Mouse (Mus musculus): ENCODE results near the gene Ankar. TPM values are rescaled to one million over a fixed set of nuclear protein-coding genes. Genes with fewer than 3 reads are reported as not detected.
A peak's percentile ranks its signal among the peaks of the same experiment; 100 is the strongest.

Ankar gene
- polyA plus RNA-seq, 1 experiment from 2014 or later: not detected

DNA sequence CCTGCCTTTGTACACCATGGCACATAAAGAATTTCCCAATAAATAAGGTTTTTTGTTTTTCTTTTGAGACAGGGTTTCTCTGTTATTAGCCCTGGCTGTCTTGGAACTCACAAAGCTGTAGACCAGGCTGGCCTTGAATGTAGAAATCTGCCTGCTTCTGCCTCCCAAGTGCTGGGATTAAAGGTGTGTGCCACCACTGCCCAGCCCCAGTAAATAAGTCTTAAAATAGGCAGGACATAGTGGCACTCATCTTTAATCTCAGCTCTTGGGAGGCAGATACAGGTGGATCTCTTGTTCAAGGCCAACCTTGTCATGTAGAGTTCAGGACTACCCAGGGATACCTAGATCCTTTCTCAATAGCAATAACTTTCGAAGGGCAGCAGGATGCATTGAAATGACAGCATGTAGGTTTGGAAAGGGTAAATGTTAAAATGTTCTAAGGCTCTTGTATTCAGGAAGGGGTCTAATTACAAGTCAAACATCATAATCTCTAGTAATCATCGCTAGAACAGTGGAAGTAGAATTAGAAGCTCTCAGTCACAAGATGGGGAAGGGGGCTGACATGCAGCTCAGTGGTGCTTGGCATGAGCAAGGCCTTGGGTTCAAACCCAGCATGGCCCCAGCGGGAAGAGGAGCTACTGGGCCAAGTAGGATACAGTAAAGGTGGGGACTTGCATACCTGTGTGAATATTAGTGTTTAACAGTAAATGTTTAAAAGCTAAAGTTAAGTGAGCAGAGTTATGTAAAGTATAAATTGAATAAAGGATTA lies 15.4 kb upstream of the Ankar start:
- ATAC-seq (ENCODE audit: low read depth): no peak
- H3K27me3 ChIP-seq (ENCODE audit: control insufficient read depth, insufficient read depth, low read depth, low read length): no peaks in the 10 kb centered on the region
- no peak overlapping the region for H3K27ac ChIP-seq (ENCODE audit: low read length)
- peaks cover 13% of the 10 kb centered on the region; the same call in 1 of the 2 replicates for H3K36me3 ChIP-seq (ENCODE audit: control insufficient read depth, insufficient read depth, low read length)
- no peak overlapping the region for H3K4me2 ChIP-seq (ENCODE audit: low read depth, low read length)
- no peaks in the 10 kb centered on the region for H3K9me3 ChIP-seq (ENCODE audit: control insufficient read depth, low read length)
- no peak overlapping the region for H3K9ac ChIP-seq (ENCODE audit: low read length)
- WGBS: 56% methylated on average over 3 of the region's 3 CpGs
- H3K4me3 ChIP-seq (ENCODE audit: low read length): no peak overlapping the region
- peaks cover 12% of the 10 kb centered on the region for H3K4me1 ChIP-seq (replicated peaks; ENCODE audit: control insufficient read depth, insufficient read depth, low read length)

DNA sequence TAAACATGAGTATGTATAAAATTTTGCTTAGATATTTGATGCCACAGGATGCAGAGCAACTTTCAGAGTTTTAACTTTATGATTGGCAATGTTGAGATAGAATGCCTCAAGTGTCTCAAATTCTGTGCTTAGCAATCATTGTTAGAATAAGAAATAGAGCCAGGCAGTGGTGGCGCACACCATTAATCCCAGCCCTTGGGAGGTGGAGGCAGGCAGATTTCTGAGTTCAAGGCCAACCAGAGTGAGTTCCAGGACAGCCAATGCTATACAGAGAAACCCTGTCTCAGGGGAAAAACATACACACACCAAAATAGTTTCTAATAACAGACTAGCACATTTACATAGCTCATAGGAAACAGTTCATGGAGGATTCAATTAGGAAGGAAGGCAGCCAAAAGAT lies 14.7 kb upstream of the Ankar start:
- H3K27ac ChIP-seq (ENCODE audit: low read length): no peak overlapping the region
- no peaks in the 10 kb centered on the region for H3K9me3 ChIP-seq (ENCODE audit: control insufficient read depth, low read length)
- ATAC-seq (ENCODE audit: low read depth): no peak
- no peaks in the 10 kb centered on the region for H3K27me3 ChIP-seq (ENCODE audit: control insufficient read depth, insufficient read depth, low read depth, low read length)
- 86% methylated on average over 1 of the region's 1 CpGs for WGBS
- no peak overlapping the region for H3K4me3 ChIP-seq (ENCODE audit: low read length)
- peaks cover 12% of the 10 kb centered on the region for H3K4me1 ChIP-seq (replicated peaks; ENCODE audit: control insufficient read depth, insufficient read depth, low read length)
- peaks cover 13% of the 10 kb centered on the region; the same call in 1 of the 2 replicates for H3K36me3 ChIP-seq (ENCODE audit: control insufficient read depth, insufficient read depth, low read length)
- no peak overlapping the region for H3K4me2 ChIP-seq (ENCODE audit: low read depth, low read length)
- no peak overlapping the region for H3K9ac ChIP-seq (ENCODE audit: low read length)

DNA sequence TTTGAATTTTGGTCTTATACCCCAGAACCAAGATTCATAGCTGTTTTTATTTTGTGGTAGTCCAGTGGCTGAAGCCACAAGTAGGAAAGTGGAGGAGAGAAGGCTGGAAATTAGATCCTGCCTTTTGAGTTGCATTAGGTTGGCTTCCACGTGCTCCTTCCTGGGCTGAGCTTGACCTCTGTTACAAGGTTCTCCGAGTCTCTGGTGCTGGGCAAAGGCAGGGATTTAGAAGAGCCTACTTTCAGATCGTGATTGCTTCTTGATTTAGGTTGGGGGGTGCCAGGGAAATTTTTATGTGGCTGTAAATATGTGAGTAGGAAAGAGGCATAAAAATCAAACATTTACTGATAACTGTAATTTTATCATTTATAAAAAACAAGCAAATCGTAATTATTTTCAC lies 14.2 kb upstream of the Ankar start:
- ATAC-seq (ENCODE audit: low read depth): no peak
- WGBS: 65% methylated on average over 4 of the region's 4 CpGs
- H3K4me1 ChIP-seq (replicated peaks; ENCODE audit: control insufficient read depth, insufficient read depth, low read length): peaks cover 12% of the 10 kb centered on the region

DNA sequence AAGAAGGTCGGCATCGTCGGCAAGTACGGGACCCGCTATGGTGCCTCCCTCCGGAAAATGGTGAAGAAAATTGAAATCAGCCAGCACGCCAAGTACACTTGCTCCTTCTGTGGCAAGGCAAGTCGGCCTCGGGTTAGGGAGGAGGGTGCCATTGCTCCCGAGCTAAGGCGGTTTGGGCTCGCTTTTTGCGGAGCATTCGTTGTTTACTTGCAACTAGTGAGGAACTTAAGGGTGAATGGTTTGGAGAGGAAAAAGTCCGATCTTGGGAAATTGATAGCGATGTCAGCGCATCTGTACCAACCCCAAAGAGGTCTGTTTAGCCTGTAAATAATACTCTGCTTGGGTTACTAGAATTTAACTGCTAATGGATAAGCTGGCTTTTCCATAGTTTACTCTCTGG lies 11.3 kb upstream of the Ankar start:
- Histone ChIP-seq H3K27me3 (ENCODE audit: control insufficient read depth, insufficient read depth, low read depth, low read length) (no peaks in the 10 kb centered on the region), H3K9me3 (ENCODE audit: control insufficient read depth, low read length) (no peaks in the 10 kb centered on the region), H3K36me3 (ENCODE audit: control insufficient read depth, insufficient read depth, low read length) (peaks cover 13% of the 10 kb centered on the region; the same call in 1 of the 2 replicates), H3K9ac (ENCODE audit: low read length) (peak overlapping the region; percentile 93), H3K27ac (ENCODE audit: low read length) (peak overlapping the region; percentile 93), H3K4me1 (replicated peaks; ENCODE audit: control insufficient read depth, insufficient read depth, low read length) (peaks cover 12% of the 10 kb centered on the region), H3K4me2 (ENCODE audit: low read depth, low read length) (peak overlapping the region; percentile 66), H3K4me3 (ENCODE audit: low read length) (peak overlapping the region; percentile 80)
- ATAC-seq (ENCODE audit: low read depth): no peak
- under 1% methylated on average over 17 of the region's 17 CpGs for WGBS

More for the DNA sequence above, 14.2 kb upstream of the Ankar start:
- Histone ChIP-seq H3K9ac (ENCODE audit: low read length) (no peak overlapping the region), H3K4me3 (ENCODE audit: low read length) (no peak overlapping the region), H3K27me3 (ENCODE audit: control insufficient read depth, insufficient read depth, low read depth, low read length) (no peaks in the 10 kb centered on the region), H3K4me2 (ENCODE audit: low read depth, low read length) (no peak overlapping the region), H3K9me3 (ENCODE audit: control insufficient read depth, low read length) (no peaks in the 10 kb centered on the region), H3K27ac (ENCODE audit: low read length) (no peak overlapping the region), H3K36me3 (ENCODE audit: control insufficient read depth, insufficient read depth, low read length) (peaks cover 13% of the 10 kb centered on the region; the same call in 1 of the 2 replicates)

DNA sequence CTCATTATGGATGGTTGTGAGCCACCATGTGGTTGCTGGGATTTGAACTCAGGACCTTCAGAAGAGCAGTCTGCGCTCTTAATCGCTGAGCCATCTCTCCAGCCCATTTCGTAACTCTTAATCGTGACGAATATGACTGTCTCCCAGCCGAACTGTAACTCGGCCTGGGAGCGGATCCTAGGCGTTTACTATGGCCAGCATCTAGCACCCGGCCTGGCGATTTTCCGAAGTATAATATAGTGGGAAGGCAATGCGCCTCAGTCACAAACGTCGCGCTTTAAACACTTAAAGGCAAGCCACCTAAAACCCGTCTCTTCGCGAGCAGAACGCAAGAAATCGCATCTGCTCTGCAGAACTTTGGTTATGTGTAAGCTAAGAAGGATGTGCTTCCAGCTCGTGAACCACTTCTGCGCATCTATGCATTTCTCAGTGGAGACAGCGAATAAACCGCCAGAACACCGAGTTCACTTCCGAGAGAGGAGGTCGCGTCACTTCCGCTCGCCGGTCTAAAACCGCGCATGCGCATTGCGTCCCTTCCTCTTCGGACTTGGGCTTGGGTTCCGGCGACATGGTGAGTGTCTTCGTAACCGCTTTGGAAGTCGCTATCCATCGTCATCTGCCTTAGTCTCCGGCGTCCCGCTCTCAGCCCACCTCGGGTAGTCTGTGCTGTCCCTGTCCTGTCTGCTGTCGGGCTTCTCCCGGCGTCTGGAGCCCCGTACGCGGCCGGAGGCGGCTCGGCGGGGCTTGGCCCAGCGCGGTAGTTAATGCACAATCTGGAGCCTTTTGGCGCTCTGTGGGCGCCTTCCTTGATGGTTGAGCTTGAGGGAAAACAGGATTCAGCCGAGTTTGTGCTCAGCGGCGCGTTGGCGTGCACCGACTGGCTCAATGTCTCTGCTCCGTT lies 10.6 kb upstream of the Ankar start, which contains the start of gene Rpl37a:
TSS of gene Rpl37a (plus strand) at position 538 of the 901 bp plus-strand sequence.
- Histone ChIP-seq H3K4me3 (ENCODE audit: low read length) (peak within 1 kb of the TSS; percentile 80), H3K9ac (ENCODE audit: low read length) (peak within 1 kb of the TSS; percentile 93), H3K4me2 (ENCODE audit: low read depth, low read length) (peak within 1 kb of the TSS; percentile 66), H3K27me3 (ENCODE audit: control insufficient read depth, insufficient read depth, low read depth, low read length) (no peaks in the 10 kb centered on the region), H3K27ac (ENCODE audit: low read length) (peak within 1 kb of the TSS; percentile 93), H3K4me1 (replicated peaks; ENCODE audit: control insufficient read depth, insufficient read depth, low read length) (peaks cover 12% of the 10 kb centered on the region), H3K9me3 (ENCODE audit: control insufficient read depth, low read length) (no peaks in the 10 kb centered on the region), H3K36me3 (ENCODE audit: control insufficient read depth, insufficient read depth, low read length) (peaks cover 13% of the 10 kb centered on the region; the same call in 1 of the 2 replicates)
- WGBS: 3% methylated on average over 68 of the region's 68 CpGs
- ATAC-seq (ENCODE audit: low read depth): peak; percentile 95

DNA sequence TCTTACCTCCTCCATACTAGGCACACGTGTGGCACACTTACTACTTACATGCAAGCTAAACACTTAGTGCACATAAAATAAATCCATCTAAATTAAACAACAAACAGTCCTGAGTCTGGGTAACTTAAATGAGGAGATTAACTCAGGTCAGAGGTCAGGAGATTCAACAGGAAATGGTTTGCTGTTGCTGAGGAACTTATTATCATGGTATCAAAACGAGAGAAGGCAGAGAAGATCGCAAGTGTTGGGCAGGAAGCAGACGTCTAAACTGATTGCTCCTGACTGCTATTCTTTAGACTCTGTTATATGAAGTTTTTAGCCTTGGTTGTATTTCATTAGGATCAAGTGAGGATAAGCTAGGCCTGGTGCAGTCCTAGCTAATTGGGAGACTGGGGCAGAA lies 7.1 kb upstream of the Ankar start:
- no peak for ATAC-seq (ENCODE audit: low read depth)
- H3K4me2 ChIP-seq (ENCODE audit: low read depth, low read length): no peak overlapping the region
- H3K27ac ChIP-seq (ENCODE audit: low read length): no peak overlapping the region
- H3K9ac ChIP-seq (ENCODE audit: low read length): no peak overlapping the region
- no peaks in the 10 kb centered on the region for H3K27me3 ChIP-seq (ENCODE audit: control insufficient read depth, insufficient read depth, low read depth, low read length)
- H3K9me3 ChIP-seq (ENCODE audit: control insufficient read depth, low read length): no peaks in the 10 kb centered on the region
- 50% methylated on average over 4 of the region's 4 CpGs for WGBS
- H3K4me1 ChIP-seq (replicated peaks; ENCODE audit: control insufficient read depth, insufficient read depth, low read length): peaks cover 5% of the 10 kb centered on the region
- H3K36me3 ChIP-seq (ENCODE audit: control insufficient read depth, insufficient read depth, low read length): no peaks in the 10 kb centered on the region
- H3K4me3 ChIP-seq (ENCODE audit: low read length): no peak overlapping the region

DNA sequence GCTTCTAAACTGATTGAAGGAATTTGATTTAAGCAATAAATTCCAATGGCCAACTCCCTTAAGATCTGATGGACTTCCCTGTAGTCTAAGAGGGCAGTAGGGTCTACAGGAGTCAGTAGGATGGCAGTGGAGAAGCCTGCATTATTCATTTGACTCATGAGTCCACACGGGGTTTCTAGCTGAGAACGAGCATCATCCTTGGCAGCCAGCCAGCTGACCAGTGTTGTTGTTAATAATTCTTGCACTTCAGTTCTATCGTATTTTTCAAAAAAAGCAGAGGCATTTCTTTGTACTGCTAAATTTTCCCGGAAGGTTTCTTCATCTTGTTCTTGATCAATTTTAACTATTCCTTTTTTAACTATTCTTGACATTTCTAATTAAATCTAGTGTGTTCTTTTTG lies 1.7 kb downstream of the Ankar start:
- Histone ChIP-seq H3K27me3 (ENCODE audit: control insufficient read depth, insufficient read depth, low read depth, low read length) (no peaks in the 10 kb centered on the region), H3K4me3 (ENCODE audit: low read length) (no peak overlapping the region), H3K9ac (ENCODE audit: low read length) (no peak overlapping the region), H3K36me3 (ENCODE audit: control insufficient read depth, insufficient read depth, low read length) (no peaks in the 10 kb centered on the region), H3K9me3 (ENCODE audit: control insufficient read depth, low read length) (no peaks in the 10 kb centered on the region), H3K4me2 (ENCODE audit: low read depth, low read length) (no peak overlapping the region), H3K27ac (ENCODE audit: low read length) (no peak overlapping the region), H3K4me1 (replicated peaks; ENCODE audit: control insufficient read depth, insufficient read depth, low read length) (no peaks in the 10 kb centered on the region)
- no peak for ATAC-seq (ENCODE audit: low read depth)
- 26% methylated on average over 4 of the region's 4 CpGs for WGBS

DNA sequence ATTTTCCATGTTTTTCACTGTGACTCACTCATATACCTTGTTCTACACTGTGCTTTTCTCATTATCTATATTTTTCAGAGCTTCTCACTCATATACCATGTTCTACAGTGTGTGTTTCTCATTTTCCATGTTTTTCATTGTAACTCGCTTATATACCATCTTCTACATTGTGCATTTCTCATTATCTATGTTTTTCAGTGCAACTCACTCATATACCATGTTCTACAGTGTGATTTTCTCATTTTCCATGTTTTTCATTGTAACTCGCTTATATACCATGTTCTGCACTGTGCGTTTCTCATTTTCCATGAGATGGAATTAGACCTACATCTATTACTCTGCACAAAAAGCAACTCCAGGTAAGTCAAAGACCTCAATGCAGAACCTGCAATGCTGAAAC lies 4.1 kb downstream of the Ankar start:
- Histone ChIP-seq H3K4me2 (ENCODE audit: low read depth, low read length) (no peak overlapping the region), H3K27me3 (ENCODE audit: control insufficient read depth, insufficient read depth, low read depth, low read length) (no peaks in the 10 kb centered on the region), H3K9me3 (ENCODE audit: control insufficient read depth, low read length) (no peaks in the 10 kb centered on the region), H3K9ac (ENCODE audit: low read length) (no peak overlapping the region), H3K4me1 (replicated peaks; ENCODE audit: control insufficient read depth, insufficient read depth, low read length) (no peaks in the 10 kb centered on the region), H3K4me3 (ENCODE audit: low read length) (no peak overlapping the region), H3K36me3 (ENCODE audit: control insufficient read depth, insufficient read depth, low read length) (no peaks in the 10 kb centered on the region), H3K27ac (ENCODE audit: low read length) (no peak overlapping the region)
- no peak for ATAC-seq (ENCODE audit: low read depth)
- WGBS: 53% methylated on average over 3 of the region's 3 CpGs

DNA sequence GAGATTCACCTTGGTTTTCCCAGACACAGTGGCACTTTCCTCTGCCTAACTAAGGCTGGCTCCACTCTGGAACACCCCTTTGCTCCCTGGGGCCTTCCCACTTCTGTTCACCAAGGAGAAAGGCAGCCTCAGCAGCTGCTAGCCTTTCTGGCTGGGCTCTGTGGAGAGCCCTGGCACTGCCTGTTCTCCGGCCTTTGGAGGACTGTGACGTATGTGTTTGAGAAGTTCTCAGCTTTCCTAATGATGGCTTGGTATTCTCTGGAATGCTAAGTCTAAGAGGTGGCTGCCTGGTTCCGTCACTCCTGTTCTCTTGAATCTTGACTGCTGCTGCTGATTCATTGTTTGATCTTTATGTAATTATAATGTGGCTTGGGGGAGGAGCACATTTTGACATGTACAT lies 27.3 kb downstream of the Ankar start:
- H3K4me1 ChIP-seq (replicated peaks; ENCODE audit: control insufficient read depth, insufficient read depth, low read length): no peaks in the 10 kb centered on the region
- no peaks in the 10 kb centered on the region for H3K36me3 ChIP-seq (ENCODE audit: control insufficient read depth, insufficient read depth, low read length)
- ATAC-seq (ENCODE audit: low read depth): peak; percentile 95
- H3K4me3 ChIP-seq (ENCODE audit: low read length): no peak overlapping the region
- H3K9me3 ChIP-seq (ENCODE audit: control insufficient read depth, low read length): no peaks in the 10 kb centered on the region
- no peak overlapping the region for H3K9ac ChIP-seq (ENCODE audit: low read length)
- peak overlapping the region; percentile 44; the same call in 1 of the 2 replicates for H3K27ac ChIP-seq (ENCODE audit: low read length)
- no peak overlapping the region for H3K4me2 ChIP-seq (ENCODE audit: low read depth, low read length)
- no peaks in the 10 kb centered on the region for H3K27me3 ChIP-seq (ENCODE audit: control insufficient read depth, insufficient read depth, low read depth, low read length)
- WGBS: 16% methylated on average over 3 of the region's 3 CpGs

All from lung, embryonic 16.5 days (tissue).